Mouse (Mus musculus) hindbrain, postnatal 0 days (tissue): Measurements from ENCODE around the gene Stard9. TPM values are rescaled to one million over a fixed set of nuclear protein-coding genes. Genes with fewer than 3 reads are reported as not detected.

Experiments used
- ATAC-seq: fragments of 200-750 bp; cut with Nextera tagmentation; 2 replicates; pipeline ENCODE4 v1.8.0; 2017; ENCODE audit warnings: mild to moderate bottlenecking, moderate TSS enrichment, moderate library complexity
- DNase-seq: peaks from one replicate; pipeline ENCODE4 v3.0.0-alpha.2; 2015; ENCODE audit warnings: low spot score
- H3K27ac ChIP-seq: fragments of 300-500 bp; sonication (generic); 2 replicates; pipeline ENCODE4 v1.5.1; 2014; ENCODE audit warnings: mild to moderate bottlenecking
- H3K27me3 ChIP-seq: fragments of 300-500 bp; sonication (generic); 2 replicates; pipeline ENCODE4 v1.6.1; 2014; ENCODE audit warnings: low read length, mixed read lengths; ENCODE audit not compliant: insufficient read depth
- H3K36me3 ChIP-seq: fragments of 300-500 bp; sonication (generic); 2 replicates; pipeline ENCODE4 v1.6.1; 2014; ENCODE audit warnings: low read length, mixed read lengths; ENCODE audit not compliant: insufficient read depth
- H3K4me1 ChIP-seq: fragments of 300-500 bp; sonication (generic); 2 replicates; pipeline ENCODE4 v1.6.1; 2014; ENCODE audit warnings: antibody characterized with exemption, low read length, mixed read lengths; ENCODE audit not compliant: insufficient read depth
- H3K4me2 ChIP-seq: fragments of 300-500 bp; sonication (generic); 2 replicates; pipeline ENCODE4 v1.6.1; 2014; ENCODE audit warnings: low read depth, mild to moderate bottlenecking, low read length, moderate library complexity, mixed read lengths
- H3K4me3 ChIP-seq: fragments of 300-500 bp; sonication (generic); 2 replicates; pipeline ENCODE4 v1.5.1; 2014; ENCODE audit warnings: low read length
- H3K9ac ChIP-seq: fragments of 300-500 bp; sonication (generic); replicated peaks from 2 replicates; pipeline ENCODE4 v1.6.1; 2014; ENCODE audit warnings: mild to moderate bottlenecking, low read length, moderate library complexity, mixed read lengths
- H3K9me3 ChIP-seq: fragments of 300-500 bp; sonication (generic); 2 replicates; pipeline ENCODE4 v1.6.1; 2016; ENCODE audit warnings: low read length, mixed read lengths
- CTCF ChIP-seq: IDR thresholded peaks from 2 replicates; pipeline ENCODE4 v1.5.1; 2016; ENCODE audit warnings: antibody characterized with exemption, control low read depth, low read depth
- WGBS: fragments of 180-500 bp; shearing (Covaris S2); extraction: QIAGEN DNeasy Blood & Tissue Kit; methylation state at CpG from one replicate; pipeline ENCODE4 v1.1.7; 2014; 5-methylcytosine and 5-hydroxymethylcytosine counted together
- polyA plus RNA-seq: library from polyadenylated mRNA; unstranded; fragments of >200 nt; fragmentation: Nextera tagmentation; extraction: Ambion mirVana; gene quantifications from 2 replicates; pipeline ENCODE4 v1.2.1, GENCODE M21; 2015
- total RNA-seq: library from RNA; depleted of rRNA; stranded (reverse); fragments of >200 nt; gene quantifications from 2 replicates; pipeline ENCODE4 v1.2.3, GENCODE M21; 2014

Gene Stard9
- total and polyA plus RNA-seq, 2 experiments from 2014 or later: 3.1 to 18.5 TPM

GRCm38 (mm10) chr2:120652925-120653284 is 24.0 kb downstream of the Stard9 start:
- 0 out of 2 replicates have a peak, but pooled peaks cover 4% of the 10 kb centered on the region for H3K4me1 ChIP-seq
- H3K4me2 ChIP-seq: no peak overlapping the region
- no peak for DNase-seq
- no peaks in the 10 kb centered on the region for H3K27me3 ChIP-seq
- H3K36me3 ChIP-seq: no peaks in the 10 kb centered on the region
- no peak for TF ChIP-seq CTCF
- H3K4me3 ChIP-seq: no peak overlapping the region
- H3K9ac ChIP-seq: no peak overlapping the region
- no peak for ATAC-seq
- peak overlapping the region; percentile 26; the same call in 1 of the 2 replicates for H3K27ac ChIP-seq
- WGBS: 78% methylated on average over 7 of the region's 7 CpGs
- no peaks in the 10 kb centered on the region for H3K9me3 ChIP-seq

GRCm38 (mm10) chr2:120654693-120655092 is 25.8 kb downstream of the Stard9 start:
- no peak overlapping the region for H3K27ac ChIP-seq
- H3K9me3 ChIP-seq: no peaks in the 10 kb centered on the region
- no peak overlapping the region for H3K4me2 ChIP-seq
- H3K4me3 ChIP-seq: no peak overlapping the region
- H3K9ac ChIP-seq: no peak overlapping the region
- H3K27me3 ChIP-seq: no peaks in the 10 kb centered on the region
- TF ChIP-seq CTCF: no peak
- ATAC-seq (no peak), DNase-seq (no peak)
- H3K4me1 ChIP-seq: 0 out of 2 replicates have a peak, but pooled peaks cover 4% of the 10 kb centered on the region
- 82% methylated on average over 2 of the region's 2 CpGs for WGBS
- no peaks in the 10 kb centered on the region for H3K36me3 ChIP-seq

GRCm38 (mm10) chr2:120655905-120656304 is 27.0 kb downstream of the Stard9 start:
- Histone ChIP-seq H3K4me3 (no peak overlapping the region), H3K4me2 (no peak overlapping the region), H3K27me3 (no peaks in the 10 kb centered on the region), H3K27ac (no peak overlapping the region), H3K36me3 (no peaks in the 10 kb centered on the region), H3K4me1 (0 out of 2 replicates have a peak, but pooled peaks cover 4% of the 10 kb centered on the region), H3K9ac (no peak overlapping the region), H3K9me3 (no peaks in the 10 kb centered on the region)
- DNase-seq: no peak
- no peak for ATAC-seq
- no peak for TF ChIP-seq CTCF
- WGBS: 93% methylated on average over 5 of the region's 5 CpGs

- Histone ChIP-seq H3K4me2 (no peak overlapping the region), H3K9ac (no peak overlapping the region), H3K4me1 (0 out of 2 replicates have a peak, but pooled peaks cover 4% of the 10 kb centered on the region), H3K9me3 (no peaks in the 10 kb centered on the region), H3K27ac (no peak overlapping the region), H3K27me3 (no peaks in the 10 kb centered on the region), H3K36me3 (no peaks in the 10 kb centered on the region), H3K4me3 (no peak overlapping the region)
- 96% methylated on average over 2 of the region's 2 CpGs for WGBS
- no peak for ATAC-seq
- no peak for TF ChIP-seq CTCF
- no peak for DNase-seq
These were observed 27.8 kb downstream of the Stard9 start for GRCm38 (mm10) chr2:120656711-120657110.

GRCm38 (mm10) chr2:120658486-120658885 is 29.6 kb downstream of the Stard9 start:
- 46% methylated on average over 5 of the region's 5 CpGs for WGBS
- Histone ChIP-seq H3K4me3 (no peak overlapping the region), H3K9ac (no peak overlapping the region), H3K27ac (no peak overlapping the region), H3K36me3 (no peaks in the 10 kb centered on the region), H3K27me3 (no peaks in the 10 kb centered on the region), H3K4me1 (no peaks in the 10 kb centered on the region), H3K9me3 (no peaks in the 10 kb centered on the region), H3K4me2 (no peak overlapping the region)
- no peak for TF ChIP-seq CTCF
- DNase-seq (peak; percentile 37), ATAC-seq (peak; percentile 45; the same call in 1 of the 2 replicates)

- Histone ChIP-seq H3K4me2 (no peak overlapping the region), H3K36me3 (no peaks in the 10 kb centered on the region), H3K4me1 (no peaks in the 10 kb centered on the region), H3K27ac (no peak overlapping the region), H3K4me3 (no peak overlapping the region), H3K9ac (no peak overlapping the region), H3K9me3 (no peaks in the 10 kb centered on the region), H3K27me3 (no peaks in the 10 kb centered on the region)
- TF ChIP-seq CTCF: no peak
- no peak for DNase-seq
- ATAC-seq: no peak
These were observed 30.4 kb downstream of the Stard9 start for GRCm38 (mm10) chr2:120659318-120659717.

GRCm38 (mm10) chr2:120660486-120661078 is 31.7 kb downstream of the Stard9 start:
- Histone ChIP-seq H3K27me3 (no peaks in the 10 kb centered on the region), H3K4me1 (no peaks in the 10 kb centered on the region), H3K36me3 (no peaks in the 10 kb centered on the region), H3K27ac (no peak overlapping the region), H3K9ac (no peak overlapping the region), H3K4me3 (no peak overlapping the region), H3K9me3 (no peaks in the 10 kb centered on the region), H3K4me2 (no peak overlapping the region)
- ATAC-seq: no peak
- no peak for TF ChIP-seq CTCF
- WGBS: 76% methylated on average over 5 of the region's 5 CpGs
- DNase-seq: no peak
